Mouse (Mus musculus): ENCODE data around the gene Myo18b.

The Myo18b gene

GRCm38 (mm10) chr5:112815051-112815450 is 81.1 kb downstream of the Myo18b start:
- DNase-seq (ENCODE audit: low read depth, low spot score) = no peak

- no peak for DNase-seq (ENCODE audit: low read depth, low spot score)
Measured at GRCm38 (mm10) chr5:112807629-112808028, 88.5 kb downstream of the Myo18b start.

- no peak for DNase-seq (ENCODE audit: low read depth, low spot score)
Measured at GRCm38 (mm10) chr5:112796086-112796485, 100.1 kb downstream of the Myo18b start.

GRCm38 (mm10) chr5:112791792-112792780 is 104.1 kb downstream of the Myo18b start:
- no peak for DNase-seq (ENCODE audit: low read depth, low spot score)

GRCm38 (mm10) chr5:112790376-112791111 is 105.6 kb downstream of the Myo18b start:
- DNase-seq (ENCODE audit: low read depth, low spot score) = no peak

- DNase-seq (ENCODE audit: low read depth, low spot score) = no peak
Measured at GRCm38 (mm10) chr5:112788441-112788840, 107.7 kb downstream of the Myo18b start.

GRCm38 (mm10) chr5:112786788-112787187 is 109.4 kb downstream of the Myo18b start:
- no peak for DNase-seq (ENCODE audit: low read depth, low spot score)

- DNase-seq (ENCODE audit: low read depth, low spot score) = no peak
Measured at GRCm38 (mm10) chr5:112786031-112786430, 110.1 kb downstream of the Myo18b start.

- no peak for DNase-seq (ENCODE audit: low read depth, low spot score)
Measured at GRCm38 (mm10) chr5:112781719-112782118, 114.4 kb downstream of the Myo18b start.

GRCm38 (mm10) chr5:112781231-112781630 is 114.9 kb downstream of the Myo18b start:
- no peak for DNase-seq (ENCODE audit: low read depth, low spot score)

GRCm38 (mm10) chr5:112780383-112780782 is 115.8 kb downstream of the Myo18b start:
- DNase-seq (ENCODE audit: low read depth, low spot score) = no peak

- no peak for DNase-seq (ENCODE audit: low read depth, low spot score)
Measured at GRCm38 (mm10) chr5:112776781-112777405, 119.3 kb downstream of the Myo18b start.

- no peak for DNase-seq (ENCODE audit: low read depth, low spot score)
Measured at GRCm38 (mm10) chr5:112773429-112773828, 122.7 kb downstream of the Myo18b start.

- no peak for DNase-seq (ENCODE audit: low read depth, low spot score)
Measured at GRCm38 (mm10) chr5:112771376-112771901, 124.7 kb downstream of the Myo18b start.

- DNase-seq (ENCODE audit: low read depth, low spot score) = no peak
Measured at GRCm38 (mm10) chr5:112769721-112770119, 126.4 kb downstream of the Myo18b start.

- no peak for DNase-seq (ENCODE audit: low read depth, low spot score)
Measured at GRCm38 (mm10) chr5:112769020-112769720, 127.0 kb downstream of the Myo18b start.

GRCm38 (mm10) chr5:112768556-112768955 is 127.6 kb downstream of the Myo18b start:
- DNase-seq (ENCODE audit: low read depth, low spot score) = no peak

GRCm38 (mm10) chr5:112761415-112762075 is 134.6 kb downstream of the Myo18b start:
- DNase-seq (ENCODE audit: low read depth, low spot score) = no peak

GRCm38 (mm10) chr5:112755581-112755980 is 140.6 kb downstream of the Myo18b start:
- no peak for DNase-seq (ENCODE audit: low read depth, low spot score)

- DNase-seq (ENCODE audit: low read depth, low spot score) = no peak
Measured at GRCm38 (mm10) chr5:112749634-112750033, 146.5 kb downstream of the Myo18b start.

Measured in retina, adult 2 months (tissue).